ENCODE assay signal across 7 mouse cellular contexts in the genomic region with DNA sequence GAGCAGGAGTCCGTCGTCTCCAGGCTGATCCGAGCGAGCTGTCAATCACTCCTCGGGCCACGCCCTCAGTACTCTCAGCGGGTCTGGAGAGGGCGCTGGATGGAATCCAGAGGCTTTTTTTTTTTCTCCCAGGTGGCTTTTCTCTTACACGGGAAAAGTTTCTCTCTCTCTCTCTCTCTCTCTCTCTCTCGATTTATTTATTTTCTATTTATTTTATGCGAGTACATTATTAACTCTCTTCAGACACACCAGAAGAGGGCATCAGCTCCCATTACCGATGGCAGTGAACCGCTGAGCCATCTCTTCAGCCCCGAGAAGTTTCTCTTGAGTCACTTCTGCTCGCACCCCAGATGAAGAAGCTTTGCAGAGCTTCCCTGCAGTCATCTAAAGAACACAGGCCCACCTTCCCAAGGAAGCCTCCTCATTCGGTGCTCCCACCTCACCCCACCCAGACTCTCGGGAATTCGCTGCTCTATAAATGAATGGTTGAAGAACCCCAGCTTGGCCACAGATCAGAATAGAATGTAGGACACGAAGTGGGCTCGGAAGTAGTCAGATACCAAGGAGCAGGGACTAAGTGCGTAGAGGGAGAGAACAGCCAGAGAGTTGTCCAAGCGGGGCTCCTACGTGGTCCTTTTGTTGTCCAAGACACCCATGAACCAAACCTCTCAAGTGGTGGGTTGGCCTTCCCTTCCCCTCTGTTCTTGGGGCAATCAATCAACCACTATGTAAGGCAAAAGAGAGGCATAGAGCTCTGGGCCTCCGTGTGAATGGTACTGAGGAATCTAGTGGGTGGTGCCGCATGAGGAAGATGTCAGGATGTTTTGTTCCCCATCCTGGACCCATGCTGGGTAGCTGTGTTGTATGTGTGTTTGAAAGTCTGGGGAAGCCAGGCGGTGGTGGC. TPM values are rescaled to one million over a fixed set of nuclear protein-coding genes. Genes with fewer than 3 reads are reported as not detected.
DNase-seq lines count a peak whose midpoint lies in the region; ATAC-seq and TF ChIP-seq lines count a peak whose summit lies in the region.

Zbtb45 (minus strand) TSS at position 30 of the 904 bp plus-strand sequence.

- DNase-seq in lung, postnatal 0 days (ENCODE audit: low spot score) = no peak
- no peak for DNase-seq in lung, postnatal 10 days
- DNase-seq in adrenal gland, postnatal 36 days = no peak
- no peak for DNase-seq in layer of hippocampus, postnatal 14 days (ENCODE audit: low spot score in 2 of 2)
- DNase-seq in urinary bladder, adult 18-20 months (ENCODE audit: low spot score in 2 of 2) = no peak

- H3K36me3 ChIP-seq in lung, postnatal 0 days (ENCODE audit: insufficient read depth, low read length) = no peaks in the 10 kb centered on the region
- H3K36me3 ChIP-seq in midbrain, embryonic 16.5 days (ENCODE audit: control insufficient read depth, insufficient read depth, low read length) = peaks cover 19% of the 10 kb centered on the region

- peaks cover 7% of the 10 kb centered on the region; the same call in 1 of the 2 replicates for H3K4me1 ChIP-seq in lung, postnatal 0 days (ENCODE audit: insufficient read depth, low read depth, low read length)
- peaks cover 20% of the 10 kb centered on the region for H3K4me1 ChIP-seq in midbrain, embryonic 16.5 days (ENCODE audit: control insufficient read depth, insufficient read depth, low read length)

- TF ChIP-seq EP300 in lung, postnatal 0 days (IDR thresholded peaks at IDR 0.05) = no peak

- peak within 1 kb of the TSS; percentile 70 for H3K4me3 ChIP-seq in lung, postnatal 0 days (ENCODE audit: low read depth, low read length)
- H3K4me3 ChIP-seq in midbrain, embryonic 16.5 days (ENCODE audit: low read depth, low read length) = peak within 1 kb of the TSS; percentile 80

- WGBS in lung, postnatal 0 days = 12% methylated on average over 26 of the region's 26 CpGs
- WGBS in midbrain, embryonic 16.5 days = 14% methylated on average over 26 of the region's 26 CpGs

- ATAC-seq in lung, postnatal 0 days = no peak
- 0 out of 2 replicates have a peak, but pooled peaks have one; percentile 1 for ATAC-seq in erythroid progenitor cell, adult 5-6 weeks (replicated peaks; ENCODE audit: low FRiP score, poor library complexity, severe bottlenecking)
- no peak for ATAC-seq in midbrain, embryonic 16.5 days

- H3K27ac ChIP-seq in lung, postnatal 0 days (ENCODE audit: low read length) = peak within 1 kb of the TSS; percentile 89
- H3K27ac ChIP-seq in midbrain, embryonic 16.5 days (ENCODE audit: low read length) = peak within 1 kb of the TSS; percentile 96

- H3K9ac ChIP-seq in lung, postnatal 0 days (replicated peaks; ENCODE audit: low read depth) = peak within 1 kb of the TSS; percentile 75
- peak within 1 kb of the TSS; percentile 90 for H3K9ac ChIP-seq in midbrain, embryonic 16.5 days (ENCODE audit: low read depth, low read length)

- no peak for TF ChIP-seq CTCF in lung, postnatal 0 days (IDR thresholded peaks at IDR 0.05)

- H3K4me2 ChIP-seq in lung, postnatal 0 days (replicated peaks; ENCODE audit: low read depth, low read length) = peak within 1 kb of the TSS; percentile 82
- peak within 1 kb of the TSS; percentile 69 for H3K4me2 ChIP-seq in midbrain, embryonic 16.5 days (ENCODE audit: low read length)

- no peaks in the 10 kb centered on the region for H3K9me3 ChIP-seq in lung, postnatal 0 days (ENCODE audit: low read length)
- H3K9me3 ChIP-seq in midbrain, embryonic 16.5 days (replicated peaks; ENCODE audit: control insufficient read depth, low read length, poor library complexity, severe bottlenecking) = no peaks in the 10 kb centered on the region

- H3K27me3 ChIP-seq in lung, postnatal 0 days (replicated peaks; ENCODE audit: insufficient read depth, low read length) = no peaks in the 10 kb centered on the region
- H3K27me3 ChIP-seq in midbrain, embryonic 16.5 days (ENCODE audit: control insufficient read depth, insufficient read depth, low read depth, low read length) = no peaks in the 10 kb centered on the region

RNA-seq across cellular contexts. Expression of gene Zbtb45, which starts in this region (rescaled TPM):
- 11.9 and 12.2 TPM in 2 replicates for polyA plus RNA-seq in lung, postnatal 0 days (2015; fragmentation: Nextera tagmentation; extraction: Ambion mirVana)
- total RNA-seq in adrenal gland, postnatal 36 days (2021) = 10 to 100 TPM; 11.7 to 13.6 TPM
- total RNA-seq in erythroid progenitor cell, adult 5-6 weeks (2015; ENCODE audit: low replicate concordance) = 4.0 and 10.1 TPM in 2 replicates
- total RNA-seq in erythroid progenitor cell, adult 5-6 weeks (2017; ENCODE audit: low replicate concordance) = 6.7 and 7.6 TPM in 2 replicates
- 10 to 100 TPM; 27.8 to 30.9 TPM for total RNA-seq in layer of hippocampus, postnatal 14 days (2021)
- 44.0 and 44.8 TPM in 2 replicates for polyA plus RNA-seq in midbrain, embryonic 16.5 days (2015; fragmentation: Nextera tagmentation; extraction: Ambion mirVana)
